Mouse (Mus musculus) MEL (cell line): ENCODE measurements around the gene Cry1. TPM values are rescaled to one million over a fixed set of nuclear protein-coding genes. Genes with fewer than 3 reads are reported as not detected.

ENCODE experiments used
- DNase-seq: peaks from one replicate; pipeline ENCODE4 v3.0.0; 2011; ENCODE audit warnings: low read depth, low spot score
- H3K27ac ChIP-seq: 2 replicates; pipeline ENCODE4 v1.5.1; 2012; ENCODE audit warnings: low read depth, mild to moderate bottlenecking, control low read depth, low read length, moderate library complexity; ENCODE audit not compliant: control insufficient read depth
- H3K27me3 ChIP-seq, 2 experiments: fragments of 150-350 bp in 1 of 2; sonication (generic) in 1 of 2; 2 replicates each; pipeline ENCODE4 v1.6.1; 2012; ENCODE audit warnings: low read length in 2 of 2, mild to moderate bottlenecking in 2 of 2, improper control_type of control experiment in 1 of 2, moderate library complexity in 1 of 2; ENCODE audit not compliant: insufficient read depth in 2 of 2, control insufficient read depth in 1 of 2
- H3K36me3 ChIP-seq, 2 experiments: 2 replicates each; pipeline ENCODE4 v1.6.1; 2012 to 2014; ENCODE audit warnings: low read length in 2 of 2, improper control_type of control experiment in 1 of 2, inconsistent platforms in 1 of 2, mild to moderate bottlenecking in 1 of 2; ENCODE audit not compliant: insufficient read depth in 2 of 2, control insufficient read depth in 1 of 2
- H3K4me1 ChIP-seq, 2 experiments: fragments of 150-350 bp in 1 of 2; sonication (generic) in 1 of 2; 2 replicates each; pipeline ENCODE4 v1.6.1; 2012; ENCODE audit warnings: low read length in 2 of 2, improper control_type of control experiment in 1 of 2, mild to moderate bottlenecking in 1 of 2; ENCODE audit not compliant: insufficient read depth in 2 of 2, control insufficient read depth in 1 of 2
- H3K4me3 ChIP-seq, 2 experiments: fragments of 150-350 bp in 1 of 2; sonication (generic) in 1 of 2; 2 replicates each; pipeline ENCODE4 v1.5.1; 2012; ENCODE audit warnings: low read depth in 2 of 2, low read length in 2 of 2, mild to moderate bottlenecking in 2 of 2, moderate library complexity in 2 of 2, control low read depth in 1 of 2, improper control_type of control experiment in 1 of 2; ENCODE audit not compliant: control insufficient read depth in 1 of 2, insufficient read depth in 1 of 2
- H3K79me2 ChIP-seq: 2 replicates; pipeline ENCODE4 v1.6.1; 2012; ENCODE audit warnings: mild to moderate bottlenecking, low read length, moderate library complexity; ENCODE audit not compliant: control insufficient read depth, poor library complexity, insufficient read depth
- H3K9ac ChIP-seq: 2 replicates; pipeline ENCODE4 v1.6.1; 2012; ENCODE audit warnings: low read depth, mild to moderate bottlenecking, control low read depth, low read length, moderate library complexity; ENCODE audit not compliant: control insufficient read depth, poor library complexity, severe bottlenecking
- H3K9me3 ChIP-seq: fragments of 150-350 bp; sonication (generic); replicated peaks from 2 replicates; pipeline ENCODE4 v1.6.1; 2012; ENCODE audit warnings: mild to moderate bottlenecking, low read length, improper control_type of control experiment, moderate library complexity; ENCODE audit not compliant: insufficient read depth
- CHD1 ChIP-seq: IDR thresholded peaks from 2 replicates; pipeline ENCODE4 v1.6.1; 2012; ENCODE audit warnings: low read depth, mild to moderate bottlenecking, inconsistent platforms, low read length, improper control_type of control experiment
- CHD2 ChIP-seq: IDR thresholded peaks from 2 replicates; pipeline ENCODE4 v1.6.1; 2011; ENCODE audit warnings: low read length, improper control_type of control experiment
- EP300 ChIP-seq, 2 experiments: IDR thresholded peaks; 2 replicates each; pipeline ENCODE4 v1.6.1; 2011; ENCODE audit warnings: improper control_type of control experiment in 2 of 2, low read length in 2 of 2, low read depth in 1 of 2, mild to moderate bottlenecking in 1 of 2
- GATA1 ChIP-seq: IDR thresholded peaks from 2 replicates; pipeline ENCODE4 v1.6.1; 2011; ENCODE audit warnings: low read depth, low read length, improper control_type of control experiment
- HCFC1 ChIP-seq: IDR thresholded peaks from 2 replicates; pipeline ENCODE4 v1.6.1; 2012; ENCODE audit warnings: low read depth, mild to moderate bottlenecking, inconsistent platforms, low read length, improper control_type of control experiment, moderate library complexity
- MAFK ChIP-seq: IDR thresholded peaks from 2 replicates; pipeline ENCODE4 v1.6.1; 2011; ENCODE audit warnings: low read depth, mild to moderate bottlenecking, low read length, improper control_type of control experiment, borderline replicate concordance
- MAX ChIP-seq: IDR thresholded peaks from 2 replicates; pipeline ENCODE4 v1.6.1; 2011; ENCODE audit warnings: low read length, improper control_type of control experiment
- MAZ ChIP-seq: IDR thresholded peaks from 2 replicates; pipeline ENCODE4 v1.6.1; 2012; ENCODE audit warnings: low read depth, mild to moderate bottlenecking, inconsistent platforms, low read length, improper control_type of control experiment
- MEF2A ChIP-seq: IDR thresholded peaks from 2 replicates; pipeline ENCODE4 v1.6.1; 2014; ENCODE audit warnings: low read depth, mild to moderate bottlenecking, inconsistent platforms, low read length, improper control_type of control experiment; ENCODE audit not compliant: poor library complexity, insufficient replicate concordance, severe bottlenecking; ENCODE audit errors: extremely low read depth
- MXI1 ChIP-seq: IDR thresholded peaks from 2 replicates; pipeline ENCODE4 v1.6.1; 2011; ENCODE audit warnings: mild to moderate bottlenecking, low read depth, low read length, improper control_type of control experiment
- NELFE ChIP-seq: IDR thresholded peaks from 2 replicates; pipeline ENCODE4 v1.6.1; 2011; ENCODE audit warnings: low read depth, low read length, improper control_type of control experiment
- NRF1 ChIP-seq: IDR thresholded peaks from 2 replicates; pipeline ENCODE4 v1.6.1; 2014; ENCODE audit warnings: low read depth, mild to moderate bottlenecking, inconsistent platforms, low read length, improper control_type of control experiment, moderate library complexity; ENCODE audit not compliant: poor library complexity, insufficient read depth, severe bottlenecking
- RAD21 ChIP-seq: IDR thresholded peaks from 2 replicates; pipeline ENCODE4 v1.6.1; 2011; ENCODE audit warnings: mild to moderate bottlenecking, low read depth, low read length, improper control_type of control experiment
- SMC3 ChIP-seq: IDR thresholded peaks from 2 replicates; pipeline ENCODE4 v1.6.1; 2011; ENCODE audit warnings: low read depth, low read length, improper control_type of control experiment
- TCF12 ChIP-seq: IDR thresholded peaks from 2 replicates; pipeline ENCODE4 v1.6.1; 2014; ENCODE audit warnings: low read depth, mild to moderate bottlenecking, inconsistent platforms, low read length, improper control_type of control experiment, moderate library complexity
- USF1 ChIP-seq: IDR thresholded peaks from 2 replicates; pipeline ENCODE4 v1.6.1; 2014; ENCODE audit warnings: low read depth, mild to moderate bottlenecking, inconsistent platforms, low read length, improper control_type of control experiment, moderate library complexity
- ZC3H11A ChIP-seq: IDR thresholded peaks from 2 replicates; pipeline ENCODE4 v1.6.1; 2012; ENCODE audit warnings: low read depth, mild to moderate bottlenecking, inconsistent platforms, low read length, improper control_type of control experiment
- ZMIZ1 ChIP-seq: IDR thresholded peaks from 2 replicates; pipeline ENCODE4 v1.6.1; 2012; ENCODE audit warnings: low read depth, mild to moderate bottlenecking, inconsistent platforms, low read length, improper control_type of control experiment, moderate library complexity
- polyA plus RNA-seq, 2 experiments: library from polyadenylated mRNA; stranded (reverse) in 1 of 2; unstranded in 1 of 2; fragments of >175 nt in 1 of 2; fragments of >200 nt in 1 of 2; gene quantifications; 2 replicates each; pipeline versions ENCODE4 v1.2.1 to v1.2.4; 2012; ENCODE audit warnings: low replicate concordance in 2 of 2, low read depth in 1 of 2; ENCODE audit not compliant: insufficient read length in 2 of 2, insufficient read depth in 1 of 2, missing spikeins in 1 of 2
- total RNA-seq: library from RNA; depleted of rRNA; stranded (reverse); fragments of 300-350 nt; gene quantifications from 2 replicates; pipeline ENCODE4 v1.2.3, GENCODE M21; 2012

Gene Cry1
- total and polyA plus RNA-seq, 3 experiments = not detected

- no peaks in the 10 kb centered on the region for H3K79me2 ChIP-seq
- peaks cover 0 to 3% of the 10 kb centered on the region in 2 experiments for H3K27me3 ChIP-seq
- TF ChIP-seq NELFE (no peak), MXI1 (no peak), NRF1 (no peak), ZMIZ1 (no peak), RAD21 (no peak), MEF2A (no peak), MAX (no peak), CHD2 (no peak), MAFK (no peak), EP300 (IDR thresholded peaks at IDR 0.05; ENCODE audit: low read depth in 1 of 2, low read length in 2 of 2) (no peak), GATA1 (no peak)
- TF ChIP-seq, all 39 proteins: peak for 0
- Histone ChIP-seq H3K27ac (no peak overlapping the region), H3K9ac (no peak overlapping the region), H3K36me3 (no peaks in the 10 kb centered on the region), H3K9me3 (no peaks in the 10 kb centered on the region), H3K4me1 (no peaks in the 10 kb centered on the region), H3K4me3 (no peak overlapping the region)
- no peak for DNase-seq
Measured at GRCm38 (mm10) chr10:85146282-85146681, 38.6 kb downstream of the Cry1 start.

DNA sequence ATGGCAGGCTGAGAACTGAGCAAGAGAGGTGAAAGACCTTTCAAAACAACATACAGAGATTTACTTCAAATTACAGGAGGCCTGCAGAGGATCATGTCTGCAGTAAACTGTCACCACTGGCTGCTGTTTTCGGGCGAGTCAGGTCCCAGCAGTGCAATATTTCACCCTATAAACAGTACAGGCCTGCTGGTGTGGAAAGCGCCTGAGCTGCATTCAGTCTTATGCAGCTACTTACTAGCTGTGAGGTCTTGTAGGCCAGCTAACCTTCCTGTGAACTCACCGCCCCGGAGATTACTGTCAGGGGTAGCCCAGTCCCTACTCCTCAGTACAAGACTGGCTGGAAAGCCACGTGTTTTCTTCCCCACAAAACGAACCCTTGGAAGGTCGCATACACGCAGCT, 43.4 kb downstream of the Cry1 start:
- Histone ChIP-seq H3K4me1 (no peaks in the 10 kb centered on the region), H3K27ac (no peak overlapping the region), H3K79me2 (no peaks in the 10 kb centered on the region), H3K4me3 (no peak overlapping the region), H3K9me3 (no peaks in the 10 kb centered on the region), H3K36me3 (no peaks in the 10 kb centered on the region), H3K9ac (no peak overlapping the region), H3K27me3 (peaks cover 0 to 3% of the 10 kb centered on the region in 2 experiments)
- DNase-seq = no peak
- TF ChIP-seq SMC3 = no peak
- no peak for TF ChIP-seq MXI1
- no peak for TF ChIP-seq CHD1
- no peak for TF ChIP-seq MAZ
- no peak for TF ChIP-seq ZC3H11A
- no peak for TF ChIP-seq HCFC1
- no peak for TF ChIP-seq TCF12
- TF ChIP-seq USF1 = no peak
